Mouse (Mus musculus) adrenal gland, adult 10 weeks (tissue): ENCODE data around the gene Adam3. TPM values are rescaled to one million over a fixed set of nuclear protein-coding genes. Genes with fewer than 3 reads are reported as not detected.

Experiments
- polyA plus RNA-seq: library from polyadenylated mRNA; stranded (reverse); fragments of 350-450 nt; fragmentation: Illumina TruSeq; extraction: RNeasy Lipid Tissue Mini Kit (QIAGEN cat#74804); gene quantifications from one replicate; pipeline ENCODE4 v1.2.3, GENCODE M21; 2014; ENCODE audit warnings: low read depth, low replicate concordance

Adam3 gene
- polyA plus RNA-seq = not detected

DNA sequence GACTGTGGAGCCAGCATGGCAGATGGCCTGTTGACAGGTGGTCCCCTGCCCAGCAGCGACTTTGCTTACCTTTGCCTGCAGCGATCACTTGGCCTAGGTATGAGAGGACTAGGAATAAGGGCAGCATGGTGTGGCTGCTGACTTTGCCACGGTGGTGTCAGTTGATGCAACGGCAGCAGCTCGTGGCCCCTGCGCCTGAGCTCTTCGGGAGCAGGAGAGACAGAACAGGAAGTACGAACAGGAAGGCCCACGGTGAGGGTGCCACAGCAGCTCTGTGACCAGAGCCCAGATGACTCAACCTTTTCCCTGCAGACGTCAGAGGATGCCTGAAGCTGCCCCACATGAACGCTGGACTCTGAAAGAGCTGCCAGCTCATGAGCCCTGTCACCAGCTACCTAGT lies at the start of gene Adam3:
Adam3 (minus strand) TSS at position 223 of the 400 bp plus-strand sequence.

Other genes starting within 250 kb of the Adam3 start
- gene Adam5, start 98.5 kb upstream of the Adam3 start, polyA plus RNA-seq = 2.6 TPM